Mouse (Mus musculus) heart, postnatal 4 days (tissue): ENCODE measurements around the gene Ghrl. TPM values are rescaled to one million over a fixed set of nuclear protein-coding genes. Genes with fewer than 3 reads are reported as not detected.

Experiments used
- DNase-seq: peaks from one replicate; pipeline ENCODE4 v3.0.0; 2021
- microRNA-seq, 2 experiments: library from miRNA; unstranded; fragments of <30 nt; microRNA quantifications; one replicate each; pipeline ENCODE4 v1.2.0; 2021 to 2022
- total RNA-seq, 2 experiments: library from RNA; stranded (reverse); gene quantifications; 2 replicates each; pipeline ENCODE4 v1.2.3; 2021

Ghrl gene
- total RNA-seq, 2 experiments from 2014 or later, result not detected

DNA sequence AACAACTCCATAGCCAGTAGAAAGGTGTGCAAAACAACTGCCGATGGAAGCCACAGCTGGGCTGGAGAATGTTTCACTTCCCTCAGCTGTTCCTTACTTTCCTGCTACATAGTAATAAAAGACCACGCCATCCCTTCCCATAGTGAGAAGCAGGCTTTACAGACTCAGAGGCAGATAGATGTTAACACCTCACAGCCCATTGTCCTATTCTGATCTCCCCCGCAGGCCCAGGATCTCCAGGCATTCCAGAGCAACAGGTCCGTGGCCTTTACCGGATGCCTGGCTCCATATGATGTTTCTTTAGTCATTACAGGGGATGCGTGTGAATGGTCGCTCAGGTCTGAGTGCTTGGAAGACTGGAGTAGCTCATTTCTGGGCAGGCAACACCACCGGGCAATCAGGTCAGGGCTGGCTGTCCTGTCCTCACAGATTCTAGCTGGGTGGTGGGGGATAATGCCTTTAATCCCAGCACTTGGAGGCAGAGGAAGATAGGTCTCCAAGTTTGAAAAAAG, 52.0 kb downstream of the Ghrl start:
- no peak for DNase-seq

Small RNA genes within 50 kb of the gene (microRNA-seq; reads per million reads assigned to microRNA genes)
- 1.8 to 2.8 reads per million in 2 experiments for gene Mir7042

Other genes with a start within 250 kb of the Ghrl start
- gene Il17rc, start 248.5 kb downstream of the Ghrl start, total RNA-seq, result 10 to 100 TPM in 1 of 2 experiments, 1 to 10 TPM in 1; 7.9 to 10.2 TPM
- gene Creld1, start 236.6 kb downstream of the Ghrl start, total RNA-seq, result 10 to 100 TPM; 34.6 to 41.5 TPM
- gene Prrt3, start 217.9 kb downstream of the Ghrl start, total RNA-seq, result not detected
- gene Emc3, start 188.2 kb downstream of the Ghrl start, total RNA-seq, result 10 to 100 TPM; 61.9 to 63.6 TPM
- 10 to 100 TPM in 1 of 2 experiments, 1 to 10 TPM in 1; 7.9 to 10.2 TPM for gene Fancd2, start 188.2 kb downstream of the Ghrl start, total RNA-seq
- not detected for gene Fancd2os, start 119.2 kb downstream of the Ghrl start, total RNA-seq
- gene Brk1, start 115.1 kb downstream of the Ghrl start, total RNA-seq, result 100 to 1,000 TPM; 101 to 102 TPM
- gene Vhl, start 95.9 kb downstream of the Ghrl start, total RNA-seq, result 10 to 100 TPM; 13.6 to 18.6 TPM
- gene Irak2, start 81.4 kb downstream of the Ghrl start, total RNA-seq, result 10 to 100 TPM in 1 of 2 experiments, 1 to 10 TPM in 1; 8.9 to 11.1 TPM
- 10 to 100 TPM; 76.2 to 80.7 TPM for gene Tatdn2, start 22.8 kb downstream of the Ghrl start, total RNA-seq
- gene Sec13, start 20.9 kb upstream of the Ghrl start, total RNA-seq, result 100 to 1,000 TPM; 123 to 125 TPM